Mouse (Mus musculus): Measurements from ENCODE around the gene Smtn. TPM values are rescaled to one million over a fixed set of nuclear protein-coding genes. Genes with fewer than 3 reads are reported as not detected.

Smtn gene
- polyA plus RNA-seq, 1 experiment from 2014 or later: 35.1 TPM

DNA sequence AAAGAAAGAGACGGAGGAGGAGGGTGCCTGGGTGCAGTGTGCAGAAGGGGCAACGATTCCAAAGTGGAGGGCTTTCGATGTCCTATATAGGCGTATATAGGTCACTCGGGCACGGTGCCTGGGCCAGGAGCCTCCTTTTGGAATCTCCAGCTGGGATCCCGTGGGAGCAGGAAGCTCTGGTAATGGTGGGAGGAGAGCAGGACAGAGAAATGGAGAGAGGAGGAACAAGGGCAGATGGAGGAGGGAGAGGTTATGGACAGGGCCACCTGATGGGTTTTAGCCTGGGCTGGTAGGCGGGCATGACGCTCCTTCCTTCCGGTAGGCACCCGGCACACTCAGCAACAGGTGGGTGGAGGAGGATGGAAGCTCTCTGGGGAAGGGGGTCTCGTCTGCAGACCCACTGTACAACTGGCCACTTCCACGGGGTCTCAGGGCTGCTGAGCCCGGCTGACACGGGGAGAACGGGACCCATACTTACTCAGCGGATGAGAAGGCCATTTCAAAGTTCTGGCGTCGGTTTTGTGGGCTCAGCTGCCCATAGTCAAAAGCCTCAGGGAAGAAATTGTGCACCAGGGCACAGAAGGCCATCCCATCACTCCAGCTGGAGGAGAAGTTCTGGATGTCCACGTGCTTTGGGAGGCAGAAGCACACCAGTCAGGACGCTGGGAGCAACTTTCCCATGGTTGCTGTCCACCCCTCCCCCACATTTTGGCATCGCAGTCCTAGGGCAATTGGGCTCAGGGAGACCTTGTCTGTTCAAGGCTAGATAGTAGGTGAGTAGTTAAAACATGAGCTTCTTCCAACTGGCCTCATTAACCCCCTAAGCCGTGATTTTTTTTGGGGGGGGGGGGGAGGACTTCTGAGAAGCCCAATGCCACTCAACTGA is 18.8 kb downstream of the Smtn start:
- DNase-seq (ENCODE audit: extremely low spot score, low spot score): no peak
- Histone ChIP-seq H3K4me3 (no peak overlapping the region), H3K27ac (no peak overlapping the region), H3K27me3 (ENCODE audit: poor library complexity, severe bottlenecking) (peaks cover 29% of the 10 kb centered on the region), H3K36me3 (replicated peaks) (peaks cover 66% of the 10 kb centered on the region), H3K9me3 (no peaks in the 10 kb centered on the region), H3K4me1 (peaks cover 14% of the 10 kb centered on the region)
- WGBS: 89% methylated on average over 23 of the region's 23 CpGs

DNA sequence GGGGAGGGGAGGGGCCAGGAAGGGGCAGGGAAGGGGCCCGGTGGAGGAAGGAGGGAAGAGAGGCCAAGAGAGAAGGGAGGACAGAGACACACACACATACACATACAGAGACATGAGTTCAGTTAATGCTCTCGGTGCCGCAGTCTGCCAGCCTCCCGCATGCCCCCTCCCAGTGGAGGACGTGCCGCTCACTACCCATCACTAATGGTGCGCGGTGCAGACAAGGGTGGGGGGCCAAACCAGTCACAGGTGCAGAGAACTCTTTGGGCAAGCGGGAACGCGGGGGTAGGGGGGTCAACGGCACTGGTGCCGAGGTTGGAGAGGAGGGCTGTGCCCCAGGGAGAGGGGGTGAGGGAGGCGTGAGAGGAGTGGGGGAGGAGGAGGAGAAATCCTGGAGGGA is 19.5 kb downstream of the Smtn start:
- no peak overlapping the region for H3K4me3 ChIP-seq
- no peaks in the 10 kb centered on the region for H3K9me3 ChIP-seq
- H3K27ac ChIP-seq: no peak overlapping the region
- DNase-seq (ENCODE audit: extremely low spot score, low spot score): no peak
- peaks cover 15% of the 10 kb centered on the region for H3K4me1 ChIP-seq
- peaks cover 59% of the 10 kb centered on the region for H3K36me3 ChIP-seq (replicated peaks)
- 82% methylated on average over 14 of the region's 14 CpGs for WGBS
- H3K27me3 ChIP-seq (ENCODE audit: poor library complexity, severe bottlenecking): peaks cover 36% of the 10 kb centered on the region

DNA sequence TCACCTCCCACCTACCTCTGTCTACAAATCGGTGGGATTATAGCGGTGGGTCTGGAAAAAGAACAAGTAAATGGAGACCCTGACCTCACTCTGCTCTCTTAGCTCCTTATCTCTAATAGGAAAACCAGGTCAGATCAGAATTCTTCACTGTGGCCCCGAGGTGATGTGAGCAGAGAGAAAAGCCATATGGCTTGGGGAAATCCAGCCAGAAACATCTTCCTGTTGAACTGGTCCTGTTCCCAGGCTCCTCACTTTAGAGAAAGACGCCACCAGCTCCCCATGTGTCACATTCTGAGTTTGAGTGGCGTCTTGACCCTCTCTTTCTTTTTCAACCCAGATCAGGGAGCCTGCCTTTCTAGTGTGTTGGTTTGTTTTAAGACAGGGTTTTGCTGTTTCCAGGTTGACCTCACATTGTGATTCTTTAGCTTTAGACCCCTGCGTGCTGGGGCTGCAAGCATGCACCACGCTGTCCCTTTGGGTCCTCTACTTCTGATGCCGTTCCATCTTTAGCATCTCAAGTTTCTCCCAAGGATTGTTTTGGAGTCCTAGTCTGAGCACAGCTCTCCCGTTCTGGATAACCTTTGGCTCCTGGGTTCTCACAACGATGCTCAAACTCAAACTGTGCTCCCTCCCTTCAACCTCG is 20.5 kb downstream of the Smtn start:
- H3K27me3 ChIP-seq (ENCODE audit: poor library complexity, severe bottlenecking): peaks cover 46% of the 10 kb centered on the region
- no peak for DNase-seq (ENCODE audit: extremely low spot score, low spot score)
- H3K27ac ChIP-seq: no peak overlapping the region
- H3K4me1 ChIP-seq: peaks cover 25% of the 10 kb centered on the region
- H3K4me3 ChIP-seq: no peak overlapping the region
- no peaks in the 10 kb centered on the region for H3K9me3 ChIP-seq
- WGBS: 86% methylated on average over 11 of the region's 11 CpGs
- H3K36me3 ChIP-seq (replicated peaks): peaks cover 49% of the 10 kb centered on the region

DNA sequence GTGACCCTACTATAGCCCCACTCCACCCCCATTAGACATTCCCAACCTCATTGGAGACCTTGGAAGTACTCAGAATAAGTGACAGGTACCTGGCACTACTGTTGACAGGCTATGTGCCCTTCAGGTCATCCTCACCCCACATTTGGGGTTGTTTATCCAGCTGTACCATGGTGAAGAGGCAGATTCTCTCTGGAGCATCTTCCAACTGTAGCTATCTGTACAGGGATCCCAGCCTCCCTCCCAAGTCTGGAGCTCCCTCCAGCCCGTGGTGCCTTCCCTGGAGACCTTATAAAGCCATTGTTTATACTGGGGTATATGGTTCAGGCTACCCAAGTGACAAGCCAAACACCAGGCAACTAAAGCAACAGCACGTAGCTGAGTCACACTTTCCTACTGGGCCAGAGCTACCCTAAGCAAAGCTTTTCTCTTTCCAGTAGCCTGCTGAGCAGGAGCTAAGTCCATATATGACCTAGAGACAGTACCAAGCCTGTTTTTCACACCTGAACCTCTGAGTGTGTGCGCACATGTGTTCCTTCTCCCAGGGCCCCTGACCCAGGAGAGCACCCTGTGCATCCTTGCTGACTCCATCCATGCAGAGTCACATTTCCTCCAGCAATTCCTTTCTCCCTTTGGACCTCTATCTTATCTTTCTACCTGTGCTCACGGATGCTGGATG is 21.2 kb downstream of the Smtn start:
- H3K4me1 ChIP-seq: peaks cover 32% of the 10 kb centered on the region
- DNase-seq (ENCODE audit: extremely low spot score, low spot score): no peak
- 86% methylated on average over 4 of the region's 4 CpGs for WGBS
- H3K9me3 ChIP-seq: no peaks in the 10 kb centered on the region
- H3K27ac ChIP-seq: no peak overlapping the region
- no peak overlapping the region for H3K4me3 ChIP-seq
- H3K36me3 ChIP-seq (replicated peaks): peaks cover 42% of the 10 kb centered on the region
- H3K27me3 ChIP-seq (ENCODE audit: poor library complexity, severe bottlenecking): peaks cover 46% of the 10 kb centered on the region

DNA sequence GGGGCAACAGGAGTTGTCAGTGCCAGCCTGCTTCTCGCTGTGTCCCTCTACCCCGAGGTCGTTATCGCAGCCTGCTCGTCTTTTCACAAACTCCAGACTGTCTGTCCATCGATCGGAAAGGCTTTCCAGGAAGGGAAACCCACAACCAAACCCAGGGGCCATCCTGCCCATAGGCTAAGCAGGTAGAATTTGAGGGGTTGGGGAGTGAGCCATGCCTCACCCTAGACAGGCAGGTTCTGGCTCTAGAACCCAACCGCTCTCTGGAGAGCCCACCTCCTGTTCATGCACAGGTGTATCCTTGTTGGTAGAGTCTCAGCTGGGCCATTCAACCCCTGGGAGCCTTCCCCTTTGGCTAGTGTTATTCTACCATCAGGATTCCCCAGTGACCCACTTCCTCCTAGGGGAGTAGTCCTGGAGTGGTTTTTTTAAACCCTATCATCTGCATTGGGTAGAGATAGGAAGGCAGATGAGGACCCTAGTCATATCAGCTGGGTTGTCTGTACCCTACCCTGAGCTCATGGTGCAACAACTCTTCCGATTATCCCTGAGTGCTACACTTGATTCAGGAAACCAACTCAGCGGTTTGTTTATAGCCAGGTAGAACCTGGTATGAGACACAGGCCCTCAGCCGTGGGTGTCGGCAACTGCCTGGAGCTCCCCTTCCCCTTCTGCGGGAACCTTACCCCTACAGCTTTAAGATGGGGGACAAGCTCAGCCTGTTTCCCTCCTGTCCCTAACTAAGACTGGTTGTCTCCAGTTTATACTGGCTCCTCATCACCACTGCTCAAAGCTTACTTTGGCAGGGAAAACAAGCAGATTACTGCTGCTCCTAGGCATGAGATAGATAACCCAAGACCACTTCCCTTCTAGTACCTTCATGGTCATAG is 22.3 kb downstream of the Smtn start:
- WGBS: 62% methylated on average over 13 of the region's 13 CpGs
- H3K4me1 ChIP-seq: peaks cover 37% of the 10 kb centered on the region
- H3K4me3 ChIP-seq: peak overlapping the region; percentile 51
- no peak overlapping the region for H3K27ac ChIP-seq
- no peaks in the 10 kb centered on the region for H3K9me3 ChIP-seq
- peaks cover 31% of the 10 kb centered on the region for H3K36me3 ChIP-seq (replicated peaks)
- H3K27me3 ChIP-seq (ENCODE audit: poor library complexity, severe bottlenecking): peaks cover 46% of the 10 kb centered on the region
- DNase-seq (ENCODE audit: extremely low spot score, low spot score): no peak

DNA sequence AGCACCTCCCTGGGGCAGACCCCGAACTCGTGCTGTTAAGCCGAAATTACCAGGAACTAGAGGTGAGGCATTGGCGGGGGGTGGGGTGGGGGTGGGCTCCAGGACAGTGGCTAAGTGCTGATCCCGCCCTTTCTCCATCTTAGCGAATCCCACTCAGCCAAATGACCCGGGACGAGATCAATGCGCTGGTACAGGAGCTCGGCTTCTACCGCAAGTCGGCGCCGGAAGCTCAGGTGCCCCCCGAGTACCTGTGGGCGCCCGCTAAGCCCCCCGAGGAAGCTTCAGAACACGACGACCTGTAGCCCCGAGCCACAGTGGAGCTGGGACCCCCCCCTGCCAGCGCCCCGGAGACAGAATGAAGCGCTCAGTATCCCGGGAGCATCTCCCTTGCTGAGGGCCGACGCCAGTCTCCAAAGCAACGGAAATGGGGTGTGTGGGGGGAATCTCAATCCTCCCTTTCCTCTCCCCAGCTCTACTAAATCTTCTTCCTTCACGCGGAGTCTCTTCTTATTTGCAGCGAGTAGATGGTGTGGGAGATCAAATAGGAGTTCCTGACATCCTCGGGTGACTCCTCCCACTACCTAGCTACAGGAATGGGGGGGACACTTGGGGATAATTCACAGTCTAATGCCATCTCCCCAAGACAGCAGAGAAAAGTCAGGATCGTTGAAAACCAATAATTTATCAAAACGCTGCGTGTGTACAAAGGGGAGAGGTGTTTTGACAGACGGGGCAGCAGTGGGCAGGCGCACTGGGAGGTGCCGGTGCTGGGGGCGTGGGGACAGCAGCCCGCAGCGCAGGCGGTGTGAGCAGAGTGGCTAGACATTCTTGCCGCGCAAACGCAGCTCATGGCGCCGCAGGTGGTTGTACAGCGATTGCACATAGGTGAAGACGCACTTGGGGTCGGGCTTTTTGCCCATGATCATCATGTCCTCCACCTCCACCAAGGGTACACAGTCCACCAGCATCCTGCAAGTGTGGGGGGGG is 23.3 kb downstream of the Smtn start:
- Histone ChIP-seq H3K27ac (peak overlapping the region; percentile 44; the same call in 1 of the 2 replicates), H3K9me3 (no peaks in the 10 kb centered on the region), H3K36me3 (replicated peaks) (peaks cover 22% of the 10 kb centered on the region), H3K4me3 (peak overlapping the region; percentile 51), H3K4me1 (peaks cover 37% of the 10 kb centered on the region), H3K27me3 (ENCODE audit: poor library complexity, severe bottlenecking) (peaks cover 46% of the 10 kb centered on the region)
- 2% methylated on average over 50 of the region's 50 CpGs for WGBS
- peak; percentile 40 for DNase-seq (ENCODE audit: extremely low spot score, low spot score)

DNA sequence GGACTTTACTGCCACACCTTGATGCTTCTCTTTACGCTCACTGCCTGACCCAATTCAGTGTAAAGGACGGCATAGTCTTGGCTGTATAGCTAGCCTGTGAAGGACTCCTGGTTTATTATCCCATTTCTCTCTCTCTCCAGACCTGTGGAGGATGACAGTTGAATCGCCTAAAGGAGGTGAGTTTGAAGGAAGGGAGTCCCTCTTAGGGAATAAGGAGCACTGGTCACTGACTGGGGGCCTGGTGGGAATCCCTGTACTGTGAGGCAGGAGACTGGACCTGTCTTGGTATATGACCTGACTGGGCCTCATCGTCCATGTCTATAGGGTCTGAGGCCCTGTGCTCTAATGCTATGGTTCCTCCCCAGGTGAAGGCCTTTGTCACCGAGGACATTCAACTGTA is 24.3 kb downstream of the Smtn start:
- H3K9me3 ChIP-seq: no peaks in the 10 kb centered on the region
- peaks cover 37% of the 10 kb centered on the region for H3K4me1 ChIP-seq
- H3K27me3 ChIP-seq (ENCODE audit: poor library complexity, severe bottlenecking): peaks cover 46% of the 10 kb centered on the region
- no peak for DNase-seq (ENCODE audit: extremely low spot score, low spot score)
- WGBS: 83% methylated on average over 5 of the region's 5 CpGs
- peaks cover 11% of the 10 kb centered on the region for H3K36me3 ChIP-seq (replicated peaks)
- H3K4me3 ChIP-seq: no peak overlapping the region
- H3K27ac ChIP-seq: no peak overlapping the region

DNA sequence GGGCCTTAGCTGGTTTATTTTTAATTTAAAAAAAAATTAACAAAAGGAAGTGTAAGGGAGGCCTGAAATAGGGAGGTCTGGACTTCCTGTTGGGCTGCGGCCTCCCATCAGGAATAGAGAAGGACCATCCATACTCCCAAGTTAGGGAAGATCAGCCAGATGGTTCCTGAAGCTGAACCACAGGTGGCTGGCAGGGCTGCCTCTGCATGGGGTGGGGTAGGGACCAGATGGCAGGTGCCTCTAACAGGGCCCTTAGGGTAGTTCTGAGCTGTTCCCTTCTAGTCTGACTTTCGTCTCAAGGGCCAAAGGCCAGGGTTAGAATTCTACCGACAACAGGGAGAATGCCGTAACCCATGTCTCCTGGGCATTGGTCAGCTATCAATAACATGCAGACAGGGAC is 24.8 kb downstream of the Smtn start:
- Histone ChIP-seq H3K9me3 (no peaks in the 10 kb centered on the region), H3K27me3 (ENCODE audit: poor library complexity, severe bottlenecking) (peaks cover 46% of the 10 kb centered on the region), H3K36me3 (replicated peaks) (peaks cover 7% of the 10 kb centered on the region), H3K4me3 (peak overlapping the region; percentile 56; the same call in 1 of the 2 replicates), H3K27ac (no peak overlapping the region), H3K4me1 (peaks cover 37% of the 10 kb centered on the region)
- 75% methylated on average over 4 of the region's 4 CpGs for WGBS
- no peak for DNase-seq (ENCODE audit: extremely low spot score, low spot score)

DNA sequence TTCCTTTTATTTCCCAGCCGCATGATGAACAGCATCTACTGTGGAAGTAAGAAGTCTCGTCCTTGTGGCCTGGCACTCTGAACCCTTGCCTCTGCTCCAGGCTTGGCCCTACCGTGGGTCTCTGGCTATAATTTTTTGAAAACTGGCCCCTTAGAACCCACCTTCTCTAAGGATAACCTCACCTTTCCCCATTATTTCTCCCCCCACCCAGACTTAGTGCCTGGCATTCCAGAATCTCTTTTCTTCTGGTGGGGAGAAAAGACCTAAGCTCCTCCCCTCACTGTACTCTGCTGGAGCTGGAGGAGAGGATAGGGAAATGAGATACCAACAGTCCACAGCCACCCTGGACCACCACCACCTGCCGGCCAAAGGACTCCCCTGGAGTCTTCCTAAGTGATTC is 25.2 kb downstream of the Smtn start:
- peak overlapping the region; percentile 72 for H3K27ac ChIP-seq
- peaks cover 2% of the 10 kb centered on the region for H3K36me3 ChIP-seq (replicated peaks)
- peaks cover 37% of the 10 kb centered on the region for H3K4me1 ChIP-seq
- peaks cover 46% of the 10 kb centered on the region for H3K27me3 ChIP-seq (ENCODE audit: poor library complexity, severe bottlenecking)
- H3K4me3 ChIP-seq: peak overlapping the region; percentile 56
- DNase-seq (ENCODE audit: extremely low spot score, low spot score): no peak
- no peaks in the 10 kb centered on the region for H3K9me3 ChIP-seq
- WGBS: 10% methylated on average over 4 of the region's 4 CpGs

DNA sequence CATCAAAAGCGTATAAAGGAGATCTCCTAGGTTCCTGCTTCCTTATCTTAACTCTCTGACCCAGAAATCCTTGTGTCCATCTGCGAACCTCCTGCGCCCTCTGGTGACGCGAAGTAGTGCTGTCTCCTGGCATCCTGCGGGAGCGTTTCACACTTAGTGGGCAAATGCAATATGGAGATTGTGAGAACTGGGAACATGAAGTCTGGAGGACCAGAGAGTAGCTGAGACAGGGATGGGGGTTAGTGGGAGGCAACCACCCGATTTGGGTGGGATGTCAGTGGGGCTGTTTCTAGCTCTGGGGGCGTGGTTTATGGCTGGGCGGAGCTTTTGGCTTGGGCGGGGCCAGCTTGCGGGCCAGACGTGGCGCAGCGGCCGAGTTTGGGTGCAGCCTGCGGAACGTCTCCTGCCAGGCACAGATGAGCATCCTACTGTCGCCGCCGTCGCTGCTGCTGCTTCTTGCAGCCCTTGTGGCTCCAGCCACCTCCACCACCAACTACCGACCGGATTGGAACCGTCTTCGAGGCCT is 25.8 kb downstream of the Smtn start, which contains the start of gene Selenom:
TSS of gene Selenom (plus strand) at position 156 of the 526 bp plus-strand sequence.
- WGBS: under 1% methylated on average over 26 of the region's 26 CpGs
- peak within 1 kb of the TSS; percentile 56 for H3K4me3 ChIP-seq
- H3K27me3 ChIP-seq (ENCODE audit: poor library complexity, severe bottlenecking): peaks cover 46% of the 10 kb centered on the region
- H3K9me3 ChIP-seq: no peaks in the 10 kb centered on the region
- peaks cover 37% of the 10 kb centered on the region for H3K4me1 ChIP-seq
- peak; percentile 83 for DNase-seq (ENCODE audit: extremely low spot score, low spot score)
- peak within 1 kb of the TSS; percentile 72 for H3K27ac ChIP-seq
- H3K36me3 ChIP-seq (replicated peaks): peaks cover 2% of the 10 kb centered on the region; the same call in 1 of the 2 replicates

DNA sequence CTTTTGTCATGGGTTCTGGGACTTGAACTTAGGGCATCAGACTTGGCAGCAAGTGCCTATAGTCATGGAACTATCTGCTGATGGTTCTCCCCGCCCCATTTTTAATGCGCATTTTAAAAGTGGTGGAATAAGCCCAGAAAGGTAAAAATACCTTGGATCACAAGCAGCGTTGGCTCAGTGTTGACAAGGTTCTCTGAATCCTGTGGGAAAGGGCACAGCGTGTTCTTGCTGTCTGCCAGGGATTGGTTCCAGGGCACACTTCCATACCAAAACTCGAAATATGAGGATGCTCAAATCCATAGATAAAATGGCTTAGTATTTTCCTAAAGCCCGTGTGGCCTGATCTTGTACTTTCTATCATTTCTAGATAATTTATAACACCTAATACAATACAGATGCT is 27.1 kb downstream of the Smtn start:
- DNase-seq (ENCODE audit: extremely low spot score, low spot score): no peak
- H3K4me1 ChIP-seq: peaks cover 37% of the 10 kb centered on the region
- peaks cover 34% of the 10 kb centered on the region for H3K27me3 ChIP-seq (ENCODE audit: poor library complexity, severe bottlenecking)
- no peak overlapping the region for H3K4me3 ChIP-seq
- no peaks in the 10 kb centered on the region for H3K9me3 ChIP-seq
- WGBS: 91% methylated on average over 6 of the region's 6 CpGs
- H3K27ac ChIP-seq: no peak overlapping the region
- no peaks in the 10 kb centered on the region for H3K36me3 ChIP-seq (replicated peaks)
